Mouse (Mus musculus): ENCODE results near the gene Srebf2.

Srebf2 gene

GRCm38 (mm10) chr15:82156902-82157301 is 9.9 kb downstream of the Srebf2 start:
- no peak for DNase-seq (ENCODE audit: low read depth, low spot score)

DNA sequence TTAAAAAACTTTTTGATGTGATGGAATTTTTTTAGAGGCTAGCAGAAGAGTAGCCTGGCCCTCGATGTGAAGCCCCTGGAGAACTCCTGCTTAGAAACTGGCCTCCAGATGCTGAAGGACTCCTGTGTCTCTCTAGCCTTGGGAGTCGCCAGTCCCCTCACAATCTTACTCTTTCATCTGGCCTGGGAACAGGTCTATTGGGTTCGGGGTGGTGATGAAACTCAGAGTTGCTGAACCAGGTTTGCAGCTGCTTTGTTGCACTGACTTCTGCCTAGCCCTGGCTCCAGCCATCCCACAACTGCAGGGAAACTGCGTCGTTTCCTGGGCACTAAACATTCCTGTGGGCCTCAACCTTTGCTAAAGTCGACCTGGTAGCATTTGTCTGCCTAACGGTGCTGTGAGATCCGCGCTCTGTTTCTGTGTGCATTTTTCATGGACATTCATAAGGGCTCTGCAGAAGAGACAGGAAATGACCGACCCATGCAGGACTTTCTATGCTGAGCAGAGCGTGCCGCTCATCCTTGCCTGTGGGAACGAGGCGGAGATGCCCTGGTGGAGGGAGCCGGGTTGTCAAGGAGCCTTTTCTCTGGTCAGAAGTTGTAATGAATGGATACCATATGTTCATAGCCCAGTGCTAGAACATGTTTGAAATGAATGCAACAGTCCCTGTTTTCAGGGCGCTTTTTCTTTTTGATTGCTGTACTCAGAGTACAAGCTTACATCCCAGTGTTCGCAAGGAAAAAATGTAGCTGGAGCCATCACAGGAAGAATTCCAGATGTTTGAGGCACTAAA is 11.5 kb downstream of the Srebf2 start:
- no peak for DNase-seq (ENCODE audit: low read depth, low spot score)

DNA sequence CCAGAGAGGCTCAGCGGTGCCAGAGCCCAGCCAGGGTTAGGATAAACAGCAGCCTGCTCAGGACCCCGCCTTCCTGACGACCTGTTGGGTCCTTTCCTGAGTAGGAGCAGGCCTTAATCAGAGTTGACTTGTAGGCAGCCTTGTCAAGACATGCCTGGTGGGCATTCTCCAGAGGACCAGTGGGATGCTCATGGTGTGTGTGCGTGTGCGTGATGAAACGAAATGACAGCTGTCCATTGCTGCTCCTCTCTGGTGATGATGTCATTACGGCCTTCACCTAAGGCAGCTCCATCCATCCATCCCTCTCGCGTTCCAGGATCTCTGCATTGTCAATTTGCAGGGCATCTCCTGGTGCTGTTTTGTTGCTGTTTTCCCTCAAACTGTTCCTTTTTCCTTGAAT is 12.5 kb downstream of the Srebf2 start:
- DNase-seq (ENCODE audit: low read depth, low spot score) = no peak

- DNase-seq (ENCODE audit: low read depth, low spot score) = no peak
Measured at GRCm38 (mm10) chr15:82160731-82161640, 14.0 kb downstream of the Srebf2 start.

DNA sequence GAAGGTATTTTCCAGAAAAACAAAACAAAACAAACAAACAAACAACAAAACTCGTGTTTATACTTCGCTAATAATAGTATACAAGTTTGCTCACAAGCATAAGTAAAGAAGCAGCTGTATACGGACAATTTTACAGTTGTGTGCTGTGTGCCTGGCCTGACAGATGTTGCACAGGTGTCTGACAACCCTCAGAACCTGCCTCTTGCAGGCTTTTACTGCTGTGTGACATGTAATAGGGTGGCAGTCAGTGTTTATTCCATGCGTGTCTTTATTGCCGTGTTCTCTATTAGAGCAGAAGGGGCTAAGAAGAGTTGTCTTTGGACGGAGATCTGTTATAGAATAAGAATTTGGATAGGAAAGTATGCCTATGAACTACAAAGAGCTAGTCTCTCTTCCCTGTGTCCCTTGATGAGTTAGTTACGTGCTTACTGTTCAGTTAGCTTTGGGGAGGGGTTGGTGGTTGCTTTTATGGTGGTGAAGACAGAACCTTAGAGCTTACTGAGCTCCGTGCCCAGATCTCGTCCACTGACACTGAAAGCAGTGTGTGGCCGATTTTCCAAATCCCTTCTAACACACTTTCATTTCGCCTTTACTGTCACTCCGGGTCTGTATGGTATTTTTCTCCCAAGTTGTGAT is 15.1 kb downstream of the Srebf2 start:
- no peak for DNase-seq (ENCODE audit: low read depth, low spot score)

DNA sequence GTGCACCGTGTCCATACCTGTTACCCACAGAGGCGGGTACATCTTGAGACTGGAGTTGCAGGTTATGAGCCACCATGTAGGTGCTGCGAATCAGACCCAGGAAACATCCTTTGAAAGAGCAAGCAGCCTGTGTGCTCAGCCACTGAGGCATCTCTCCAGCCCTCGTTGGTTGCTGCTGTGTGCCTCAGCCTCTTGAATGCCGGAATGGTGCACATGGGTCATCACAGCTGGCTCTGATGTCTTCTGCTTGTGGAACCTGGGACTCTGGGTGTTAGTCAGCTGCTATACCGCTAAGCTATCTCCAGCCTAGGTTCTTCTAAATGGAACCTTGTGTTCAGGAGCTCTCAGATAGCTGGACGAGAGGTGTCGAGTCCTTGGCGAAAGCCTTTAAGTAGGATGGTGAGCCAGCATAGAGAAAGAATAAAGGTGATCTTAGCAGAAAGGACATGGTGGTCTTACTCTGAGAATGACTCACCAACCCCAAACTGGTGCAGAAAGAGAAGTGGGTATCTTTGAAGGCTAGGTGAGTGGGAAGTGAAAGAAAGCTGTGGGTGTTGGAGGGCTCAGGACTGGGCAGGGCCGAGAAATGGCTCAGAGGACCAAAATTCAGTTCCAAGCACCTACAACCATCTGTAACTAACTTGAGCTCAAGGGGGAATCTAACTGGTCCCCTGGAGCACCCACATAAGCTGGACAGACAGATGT is 16.5 kb downstream of the Srebf2 start:
- no peak for DNase-seq (ENCODE audit: low read depth, low spot score)

DNA sequence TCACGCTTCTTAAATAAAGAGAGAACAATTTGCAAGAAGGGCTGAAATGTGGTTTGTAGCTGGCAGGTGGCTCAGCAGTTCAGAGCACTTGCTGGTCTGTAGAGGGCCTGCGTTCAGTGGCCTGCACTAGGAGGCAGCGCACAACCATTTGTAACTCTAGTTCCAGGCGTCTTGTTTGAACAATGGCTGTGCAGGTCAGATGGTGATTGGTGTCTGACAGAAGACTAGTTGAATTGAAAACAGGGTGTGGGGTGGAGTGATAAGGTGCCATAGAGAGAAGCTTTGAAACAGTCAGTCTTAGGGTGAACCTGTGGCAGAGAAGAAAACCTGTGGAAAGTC is 17.0 kb downstream of the Srebf2 start:
- DNase-seq (ENCODE audit: low read depth, low spot score) = no peak

GRCm38 (mm10) chr15:82164496-82164895 is 17.5 kb downstream of the Srebf2 start:
- no peak for DNase-seq (ENCODE audit: low read depth, low spot score)

DNA sequence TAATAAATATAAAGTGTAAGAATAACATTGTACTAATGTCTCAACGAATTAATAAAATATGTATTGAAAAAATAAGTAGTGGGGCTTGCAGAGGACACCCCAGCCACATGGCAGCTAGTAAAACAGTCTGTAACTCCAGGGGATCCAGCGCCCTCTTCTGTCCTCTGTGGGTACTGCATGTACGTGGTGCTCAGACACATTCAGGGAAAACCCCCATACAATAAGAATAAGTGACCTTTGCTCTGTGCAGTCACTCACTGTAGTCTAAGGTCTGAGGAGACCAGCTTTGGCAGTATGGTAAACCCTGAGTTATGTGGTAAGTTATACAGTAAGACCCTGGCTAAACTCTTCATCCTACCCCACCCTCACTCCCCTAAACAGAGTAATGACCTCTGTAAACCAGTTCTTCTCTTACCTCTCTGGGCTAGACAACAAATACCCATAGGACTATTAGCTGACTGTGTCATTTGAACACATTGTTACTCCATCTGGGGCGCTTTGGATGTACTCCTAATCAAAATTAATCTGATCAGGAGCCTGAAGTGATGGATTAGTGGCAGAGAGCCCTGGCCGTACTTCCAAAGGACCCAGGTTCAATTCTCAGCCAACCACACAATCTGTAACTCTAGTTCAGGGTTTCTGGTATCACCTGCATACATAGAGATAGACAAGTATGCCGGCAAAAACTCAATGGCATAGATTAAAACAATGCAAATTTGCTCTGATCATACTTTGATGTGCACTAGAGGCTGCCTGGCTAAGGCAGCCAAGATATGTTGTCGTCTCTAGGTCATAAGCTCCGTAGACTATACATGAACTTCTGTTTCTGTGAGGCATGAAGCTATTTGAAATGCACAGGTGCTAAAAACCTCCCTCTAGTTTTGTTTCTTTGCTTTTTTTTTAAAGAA is 18.6 kb downstream of the Srebf2 start:
- DNase-seq (ENCODE audit: low read depth, low spot score) = peak; percentile 81

DNA sequence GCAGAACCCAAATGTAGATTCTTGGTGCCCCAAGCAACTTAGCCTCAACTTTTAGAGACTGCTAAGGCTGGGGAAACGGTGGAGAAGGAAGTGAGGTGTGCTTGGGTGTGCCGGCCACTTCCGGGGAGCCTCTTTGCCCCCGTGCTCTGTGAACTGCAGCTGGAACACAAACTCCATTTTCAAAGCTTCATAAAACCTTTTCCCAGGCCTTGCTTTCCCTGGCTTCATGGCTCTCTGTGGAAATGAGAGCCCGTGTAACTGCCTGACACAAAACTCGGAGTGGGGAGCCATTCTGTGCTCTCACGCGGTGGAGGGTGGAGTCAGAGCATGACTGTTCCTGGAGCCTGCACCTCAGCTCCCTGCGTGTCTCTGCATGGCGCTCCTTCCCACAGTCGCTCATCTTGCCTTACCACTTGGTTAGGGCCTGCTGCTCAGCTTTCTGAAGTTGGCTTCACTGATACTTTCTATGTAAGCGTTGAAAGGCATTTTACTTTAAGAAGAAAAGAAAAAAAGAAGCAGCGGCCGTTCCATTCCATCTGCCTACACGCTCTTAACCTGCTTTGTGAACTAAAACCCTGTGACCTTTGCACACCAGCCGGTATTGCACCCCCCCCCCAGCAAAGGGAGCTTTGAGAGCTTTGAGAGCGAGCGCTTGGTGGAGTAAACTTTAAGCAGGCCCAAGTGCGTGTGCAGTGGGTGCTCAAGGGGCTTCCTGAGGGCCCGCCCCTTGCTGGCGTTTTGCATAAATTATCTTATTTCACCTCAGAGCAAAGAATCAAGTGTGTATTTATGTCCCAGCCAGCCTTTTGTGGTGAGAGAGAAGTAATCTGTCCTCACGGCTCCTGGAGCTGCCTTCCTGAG is 19.5 kb downstream of the Srebf2 start:
- DNase-seq (ENCODE audit: low read depth, low spot score) = peak; percentile 51

- DNase-seq (ENCODE audit: low read depth, low spot score) = no peak
Measured at GRCm38 (mm10) chr15:82167201-82168168, 20.5 kb downstream of the Srebf2 start.

DNA sequence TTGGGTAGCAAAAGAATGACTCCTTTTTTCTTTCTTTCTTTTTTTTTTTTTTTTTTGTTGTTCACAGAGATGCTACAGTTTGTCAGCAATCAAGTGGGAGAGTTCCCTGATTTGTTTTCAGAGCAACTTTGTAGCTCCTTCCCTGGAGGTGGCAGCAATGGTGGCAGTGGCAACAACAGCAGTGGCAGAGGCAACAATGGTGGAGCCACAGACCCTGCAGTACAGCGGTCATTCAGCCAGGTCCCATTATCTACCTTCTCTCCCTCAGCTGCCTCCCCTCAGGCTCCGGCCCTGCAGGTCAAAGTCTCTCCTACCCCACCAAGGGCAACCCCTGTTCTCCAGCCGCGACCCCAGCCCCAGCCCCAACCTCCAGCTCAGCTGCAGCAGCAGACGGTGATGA is 22.7 kb downstream of the Srebf2 start:
- no peak for DNase-seq (ENCODE audit: low read depth, low spot score)

- DNase-seq (ENCODE audit: low read depth, low spot score) = no peak
Measured at GRCm38 (mm10) chr15:82170437-82171377, 23.7 kb downstream of the Srebf2 start.

DNA sequence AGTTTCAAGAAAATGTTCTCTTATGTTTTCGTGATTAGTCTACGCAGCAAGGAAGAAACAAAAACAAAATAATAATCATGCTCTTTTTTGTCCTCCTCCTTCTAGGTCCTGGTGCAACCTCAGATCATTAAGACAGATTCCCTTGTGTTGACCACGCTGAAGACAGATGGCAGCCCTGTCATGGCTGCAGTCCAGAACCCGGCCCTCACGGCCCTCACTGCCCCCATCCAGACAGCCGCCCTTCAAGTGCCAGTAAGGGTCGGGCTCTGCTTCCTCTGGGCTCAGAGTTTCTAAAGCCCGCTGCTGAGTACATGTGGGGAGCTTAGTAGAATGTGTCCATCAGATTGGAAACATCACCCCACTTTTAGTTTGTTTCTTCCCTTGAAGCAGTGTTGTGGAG is 25.7 kb downstream of the Srebf2 start:
- no peak for DNase-seq (ENCODE audit: low read depth, low spot score)

- DNase-seq (ENCODE audit: low read depth, low spot score) = no peak
Measured at GRCm38 (mm10) chr15:82175091-82175490, 28.1 kb downstream of the Srebf2 start.

DNA sequence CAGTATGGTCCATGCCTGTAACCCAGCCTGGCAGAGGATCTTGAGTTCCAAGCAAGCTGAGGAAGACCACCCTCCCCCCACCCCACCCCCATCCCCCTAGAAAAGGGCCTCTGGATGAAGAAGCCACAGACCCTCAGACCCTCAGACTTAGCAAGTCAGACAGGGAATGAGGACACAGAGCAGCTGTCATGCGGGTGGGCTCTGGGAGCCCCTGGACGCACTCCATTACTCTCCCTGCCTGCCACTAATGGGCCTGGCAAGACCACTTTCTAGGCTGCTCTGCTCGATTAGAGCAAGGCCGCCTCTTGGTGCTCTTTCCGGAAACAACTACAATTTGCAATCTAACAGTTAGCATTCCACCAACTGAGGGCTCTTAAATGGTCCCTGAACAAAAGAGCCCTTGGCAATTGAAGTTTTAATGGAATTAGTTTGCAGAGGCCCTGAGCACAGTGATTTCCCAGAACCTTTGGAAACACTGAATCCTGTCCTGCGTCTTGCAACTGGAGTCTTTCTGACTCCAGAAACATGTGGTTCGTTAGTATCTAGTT is 30.8 kb downstream of the Srebf2 start:
- peak; percentile 67 for DNase-seq (ENCODE audit: low read depth, low spot score)

DNA sequence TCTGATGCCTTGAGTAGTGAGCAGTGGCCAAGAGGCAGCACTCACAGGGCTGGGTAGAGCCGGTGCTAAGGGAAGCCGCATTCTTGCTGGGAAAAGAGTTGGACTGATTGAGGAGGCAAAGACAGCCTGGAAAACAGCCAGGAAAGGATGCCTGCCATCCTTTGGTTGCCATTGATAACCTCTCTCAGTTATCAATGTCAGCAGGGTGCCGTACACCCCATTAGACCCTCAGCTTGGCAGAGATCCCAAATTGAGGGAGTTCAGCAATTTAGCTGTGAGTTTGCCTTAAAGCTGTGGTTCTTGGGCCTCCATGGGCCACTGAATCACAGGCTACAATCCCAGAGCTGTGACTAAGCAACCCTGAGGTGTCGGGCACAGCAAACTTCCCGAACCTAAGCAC is 34.1 kb downstream of the Srebf2 start:
- DNase-seq (ENCODE audit: low read depth, low spot score) = no peak

Measured in R1 (cell line).